Mouse (Mus musculus): ENCODE data around the gene Auts2. TPM values are rescaled to one million over a fixed set of nuclear protein-coding genes. Genes with fewer than 3 reads are reported as not detected.

Auts2 gene
- 2.1 TPM for polyA plus RNA-seq (2017; shearing (Covaris generic))

DNA sequence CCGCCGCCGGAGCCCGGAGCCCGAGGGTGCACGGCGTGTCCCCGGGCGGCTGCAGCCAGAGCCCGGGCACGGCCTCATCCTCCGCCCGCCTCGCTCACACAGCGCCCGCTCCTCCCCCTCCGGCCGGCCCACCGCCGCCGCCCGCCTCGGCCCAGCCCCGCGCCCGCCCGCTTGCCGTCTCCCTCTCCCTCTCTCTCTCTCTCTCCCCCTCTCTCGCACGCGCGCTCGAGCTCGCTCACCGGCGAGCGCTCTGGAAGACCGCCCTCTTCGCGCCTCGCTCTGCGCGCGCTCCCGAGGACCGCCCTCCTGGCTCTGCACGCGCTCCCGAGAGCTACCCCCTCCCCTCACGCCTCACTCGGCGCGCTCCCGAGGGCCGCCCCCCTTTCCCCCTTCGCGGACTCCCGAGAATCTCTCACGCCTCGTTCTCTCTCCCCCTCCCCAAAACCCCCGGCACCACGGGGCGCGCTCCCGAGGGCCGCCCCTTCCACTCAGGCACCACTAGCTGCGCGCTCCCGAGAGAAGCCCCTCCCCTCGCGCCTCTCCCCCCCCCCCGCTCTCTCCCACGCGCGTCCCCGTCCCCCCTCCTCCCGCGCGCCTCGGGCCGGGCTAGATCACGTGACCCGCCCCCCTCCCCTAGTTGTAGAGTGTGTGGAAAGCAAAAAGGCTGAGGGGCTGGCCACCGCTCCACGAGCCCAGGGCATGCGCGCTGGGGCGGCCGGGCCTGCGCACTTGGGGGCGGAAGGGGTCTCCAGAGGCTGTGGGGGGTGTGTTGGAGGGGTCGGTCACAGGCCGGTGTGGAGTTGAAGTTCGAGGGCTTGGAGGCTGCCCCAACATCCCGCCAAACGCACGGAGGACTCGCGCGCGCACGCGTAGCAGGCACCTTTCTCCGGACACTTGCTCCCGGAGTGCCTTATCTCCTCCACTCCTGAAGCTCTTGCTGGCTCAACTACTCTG is at the start of gene Auts2:
Gene Auts2 (minus strand): TSS at position 227 of the 954 bp plus-strand sequence.

